Mouse (Mus musculus) thymus, adult 2 months (tissue): ENCODE data around the gene Pigt. TPM values are rescaled to one million over a fixed set of nuclear protein-coding genes. Genes with fewer than 3 reads are reported as not detected.

ENCODE experiments used
- DNase-seq: peaks from one replicate; pipeline ENCODE4 v3.0.0; 2021
- H3K27ac ChIP-seq: fragments of 200-500 bp; 2 replicates; pipeline ENCODE4 v1.5.1; 2012; ENCODE audit warnings: low read length, control low read depth; ENCODE audit not compliant: control insufficient read depth, insufficient read depth
- H3K27me3 ChIP-seq: fragments of 200-500 bp; 2 replicates; pipeline ENCODE4 v1.6.1; 2012; ENCODE audit warnings: mild to moderate bottlenecking, low read length, moderate library complexity, mixed read lengths; ENCODE audit not compliant: control insufficient read depth, insufficient read depth
- H3K36me3 ChIP-seq: fragments of 200-500 bp; 2 replicates; pipeline ENCODE4 v1.6.1; 2012; ENCODE audit warnings: mild to moderate bottlenecking, low read length, moderate library complexity; ENCODE audit not compliant: control insufficient read depth, insufficient read depth
- H3K4me1 ChIP-seq: fragments of 200-500 bp; replicated peaks from 2 replicates; pipeline ENCODE4 v1.6.1; 2012; ENCODE audit warnings: low read length; ENCODE audit not compliant: control insufficient read depth, insufficient read depth
- H3K4me3 ChIP-seq: fragments of 200-500 bp; 2 replicates; pipeline ENCODE4 v1.5.1; 2012; ENCODE audit warnings: mild to moderate bottlenecking, low read length, control low read depth, moderate library complexity; ENCODE audit not compliant: control insufficient read depth, insufficient read depth
- CTCF ChIP-seq: fragments of 200-500 bp; IDR thresholded peaks from 2 replicates; pipeline ENCODE4 v1.5.1; 2012; ENCODE audit warnings: mild to moderate bottlenecking, control low read depth, low read length, moderate library complexity, borderline replicate concordance; ENCODE audit not compliant: control insufficient read depth, poor library complexity, insufficient read depth; ENCODE audit errors: extremely low read depth
- POLR2A ChIP-seq: fragments of 200-500 bp; IDR thresholded peaks from 2 replicates; pipeline ENCODE4 v1.6.1; 2012; ENCODE audit warnings: mild to moderate bottlenecking, low read length, control low read depth, moderate library complexity; ENCODE audit not compliant: control insufficient read depth, poor library complexity, insufficient read depth; ENCODE audit errors: extremely low read depth
- WGBS: fragments of 180-500 bp; shearing (Covaris S2); methylation state at CpG from one replicate; pipeline ENCODE4 v1.1.7; 2018; 5-methylcytosine and 5-hydroxymethylcytosine counted together
- polyA plus RNA-seq: library from polyadenylated mRNA; depleted of rRNA; stranded (reverse); fragments of >200 nt; gene quantifications from 2 replicates; pipeline ENCODE4 v1.2.3, GENCODE M21; 2012

Pigt gene
- polyA plus RNA-seq, 1 experiment: 146 TPM

- Histone ChIP-seq H3K4me1 (peaks cover 24% of the 10 kb centered on the region), H3K4me3 (no peak overlapping the region), H3K36me3 (no peaks in the 10 kb centered on the region), H3K27me3 (no peaks in the 10 kb centered on the region), H3K27ac (no peak overlapping the region)
- DNase-seq: peak; percentile 45
- TF ChIP-seq CTCF (peak; percentile 61; the same call in 1 of the 2 replicates), POLR2A (no peak)
- WGBS: 10% methylated on average over 3 of the region's 3 CpGs
Measured at GRCm38 (mm10) chr2:164520782-164521181, 23.5 kb downstream of the Pigt start.

- under 1% methylated on average over 11 of the region's 11 CpGs for WGBS
- no peaks in the 10 kb centered on the region for H3K27me3 ChIP-seq
- H3K36me3 ChIP-seq: no peaks in the 10 kb centered on the region
- peak overlapping the region; percentile 1; the same call in 1 of the 2 replicates for H3K27ac ChIP-seq
- H3K4me1 ChIP-seq: peaks cover 24% of the 10 kb centered on the region
- no peak for TF ChIP-seq CTCF
- TF ChIP-seq POLR2A: no peak
- DNase-seq: peak; percentile 55
- H3K4me3 ChIP-seq: no peak overlapping the region
Measured at GRCm38 (mm10) chr2:164521841-164522240, 24.5 kb downstream of the Pigt start.

- Histone ChIP-seq H3K27me3 (no peaks in the 10 kb centered on the region), H3K4me3 (no peak overlapping the region), H3K4me1 (peaks cover 24% of the 10 kb centered on the region), H3K36me3 (no peaks in the 10 kb centered on the region), H3K27ac (peak overlapping the region; percentile 1; the same call in 1 of the 2 replicates)
- WGBS: 1% methylated on average over 8 of the region's 8 CpGs
- no peak for TF ChIP-seq CTCF
- TF ChIP-seq POLR2A: no peak
- DNase-seq: peak; percentile 17
Measured at GRCm38 (mm10) chr2:164522280-164522679, 25.0 kb downstream of the Pigt start.

GRCm38 (mm10) chr2:164523301-164523773, 26.0 kb downstream of the Pigt start:
- 85% methylated on average over 10 of the region's 10 CpGs for WGBS
- no peak for DNase-seq
- Histone ChIP-seq H3K27me3 (no peaks in the 10 kb centered on the region), H3K36me3 (no peaks in the 10 kb centered on the region), H3K27ac (no peak overlapping the region; the same call in 1 of the 2 replicates), H3K4me1 (peaks cover 24% of the 10 kb centered on the region), H3K4me3 (no peak overlapping the region)
- TF ChIP-seq CTCF: no peak
- TF ChIP-seq POLR2A: no peak

GRCm38 (mm10) chr2:164528557-164528956, 31.2 kb downstream of the Pigt start:
- H3K4me1 ChIP-seq: 0 out of 2 replicates have a peak, but pooled peaks cover 2% of the 10 kb centered on the region
- H3K36me3 ChIP-seq: no peaks in the 10 kb centered on the region
- H3K27ac ChIP-seq: no peak overlapping the region
- TF ChIP-seq CTCF: no peak
- no peak for TF ChIP-seq POLR2A
- WGBS: 84% methylated on average over 5 of the region's 5 CpGs
- H3K4me3 ChIP-seq: no peak overlapping the region
- no peaks in the 10 kb centered on the region for H3K27me3 ChIP-seq
- DNase-seq: no peak

- 4% methylated on average over 3 of the region's 3 CpGs for WGBS
- peak; percentile 74 for DNase-seq
- no peak overlapping the region for H3K4me3 ChIP-seq
- H3K27me3 ChIP-seq: no peaks in the 10 kb centered on the region
- H3K4me1 ChIP-seq: peaks cover 8% of the 10 kb centered on the region
- TF ChIP-seq CTCF: no peak
- no peak for TF ChIP-seq POLR2A
- no peak overlapping the region for H3K27ac ChIP-seq
- H3K36me3 ChIP-seq: no peaks in the 10 kb centered on the region
Measured at GRCm38 (mm10) chr2:164531169-164531568, 33.8 kb downstream of the Pigt start.

- H3K4me3 ChIP-seq: no peak overlapping the region
- WGBS: 11% methylated on average over 10 of the region's 10 CpGs
- no peak overlapping the region for H3K27ac ChIP-seq
- peak; percentile 28 for DNase-seq
- TF ChIP-seq CTCF: no peak
- TF ChIP-seq POLR2A: no peak
- peaks cover 8% of the 10 kb centered on the region for H3K4me1 ChIP-seq
- H3K27me3 ChIP-seq: no peaks in the 10 kb centered on the region
- no peaks in the 10 kb centered on the region for H3K36me3 ChIP-seq
Measured at GRCm38 (mm10) chr2:164534315-164534714, 37.0 kb downstream of the Pigt start.
